Mouse (Mus musculus): ENCODE measurements around the gene Apol9a. TPM values are rescaled to one million over a fixed set of nuclear protein-coding genes. Genes with fewer than 3 reads are reported as not detected.

Gene Apol9a
- polyA plus RNA-seq, 1 experiment from 2014 or later, result 0.33 TPM

GRCm38 (mm10) chr15:77359486-77359885, 51.4 kb downstream of the Apol9a start:
- Histone ChIP-seq H3K4me2 (ENCODE audit: low read length) (no peak overlapping the region), H3K27me3 (ENCODE audit: insufficient read depth, low read length) (no peaks in the 10 kb centered on the region), H3K4me3 (replicated peaks; ENCODE audit: low read depth, low read length) (no peak overlapping the region), H3K9ac (ENCODE audit: low read depth, low read length) (no peak overlapping the region), H3K4me1 (replicated peaks; ENCODE audit: insufficient read depth, low read length) (peaks cover 11% of the 10 kb centered on the region; the same call in 1 of the 2 replicates), H3K9me3 (replicated peaks; ENCODE audit: low read length) (no peaks in the 10 kb centered on the region), H3K27ac (peak overlapping the region; percentile 8; the same call in 1 of the 2 replicates), H3K36me3 (ENCODE audit: insufficient read depth, low read length) (no peaks in the 10 kb centered on the region)
- DNase-seq (ENCODE audit: low spot score) (peak; percentile 54), ATAC-seq (replicated peaks; ENCODE audit: low FRiP score, low read depth) (no peak)
- WGBS, result 51% methylated on average over 9 of the region's 9 CpGs
- TF ChIP-seq CTCF (IDR thresholded peaks at IDR 0.05; ENCODE audit: low read depth), result no peak

GRCm38 (mm10) chr15:77359084-77359483, 51.9 kb downstream of the Apol9a start:
- peak overlapping the region; percentile 20; the same call in 1 of the 2 replicates for H3K4me3 ChIP-seq (replicated peaks; ENCODE audit: low read depth, low read length)
- no peaks in the 10 kb centered on the region for H3K36me3 ChIP-seq (ENCODE audit: insufficient read depth, low read length)
- peak overlapping the region; percentile 8; the same call in 1 of the 2 replicates for H3K27ac ChIP-seq
- H3K9me3 ChIP-seq (replicated peaks; ENCODE audit: low read length), result no peaks in the 10 kb centered on the region
- 32% methylated on average over 6 of the region's 6 CpGs for WGBS
- H3K9ac ChIP-seq (ENCODE audit: low read depth, low read length), result peak overlapping the region; percentile 40; the same call in 1 of the 2 replicates
- peaks cover 12% of the 10 kb centered on the region; the same call in 1 of the 2 replicates for H3K4me1 ChIP-seq (replicated peaks; ENCODE audit: insufficient read depth, low read length)
- H3K4me2 ChIP-seq (ENCODE audit: low read length), result peak overlapping the region; percentile 53
- no peaks in the 10 kb centered on the region for H3K27me3 ChIP-seq (ENCODE audit: insufficient read depth, low read length)
- DNase-seq (ENCODE audit: low spot score) (no peak), ATAC-seq (replicated peaks; ENCODE audit: low FRiP score, low read depth) (no peak)
- no peak for TF ChIP-seq CTCF (IDR thresholded peaks at IDR 0.05; ENCODE audit: low read depth)

- H3K27me3 ChIP-seq (ENCODE audit: insufficient read depth, low read length), result no peaks in the 10 kb centered on the region
- peak overlapping the region; percentile 20; the same call in 1 of the 2 replicates for H3K4me3 ChIP-seq (replicated peaks; ENCODE audit: low read depth, low read length)
- no peaks in the 10 kb centered on the region for H3K36me3 ChIP-seq (ENCODE audit: insufficient read depth, low read length)
- peak overlapping the region; percentile 40; the same call in 1 of the 2 replicates for H3K9ac ChIP-seq (ENCODE audit: low read depth, low read length)
- ATAC-seq (replicated peaks; ENCODE audit: low FRiP score, low read depth) (peak; percentile 78), DNase-seq (ENCODE audit: low spot score) (peak; percentile 97)
- peak overlapping the region; percentile 8; the same call in 1 of the 2 replicates for H3K27ac ChIP-seq
- WGBS, result 8% methylated on average over 29 of the region's 29 CpGs
- no peaks in the 10 kb centered on the region for H3K9me3 ChIP-seq (replicated peaks; ENCODE audit: low read length)
- peak; percentile 96 for TF ChIP-seq CTCF (IDR thresholded peaks at IDR 0.05; ENCODE audit: low read depth)
- peaks cover 12% of the 10 kb centered on the region; the same call in 1 of the 2 replicates for H3K4me1 ChIP-seq (replicated peaks; ENCODE audit: insufficient read depth, low read length)
- H3K4me2 ChIP-seq (ENCODE audit: low read length), result peak overlapping the region; percentile 53
Measured at GRCm38 (mm10) chr15:77358320-77359040, 52.5 kb downstream of the Apol9a start.

- ATAC-seq (replicated peaks; ENCODE audit: low FRiP score, low read depth) (no peak), DNase-seq (ENCODE audit: low spot score) (no peak)
- Histone ChIP-seq H3K36me3 (ENCODE audit: insufficient read depth, low read length) (no peaks in the 10 kb centered on the region), H3K4me1 (replicated peaks; ENCODE audit: insufficient read depth, low read length) (peaks cover 12% of the 10 kb centered on the region; the same call in 1 of the 2 replicates), H3K27ac (no peak overlapping the region), H3K9me3 (replicated peaks; ENCODE audit: low read length) (no peaks in the 10 kb centered on the region), H3K4me3 (replicated peaks; ENCODE audit: low read depth, low read length) (no peak overlapping the region), H3K9ac (ENCODE audit: low read depth, low read length) (no peak overlapping the region), H3K27me3 (ENCODE audit: insufficient read depth, low read length) (no peaks in the 10 kb centered on the region), H3K4me2 (ENCODE audit: low read length) (peak overlapping the region; percentile 8; the same call in 1 of the 2 replicates)
- WGBS, result 12% methylated on average over 11 of the region's 11 CpGs
- TF ChIP-seq CTCF (IDR thresholded peaks at IDR 0.05; ENCODE audit: low read depth), result no peak
Measured at GRCm38 (mm10) chr15:77356248-77356810, 54.6 kb downstream of the Apol9a start.

GRCm38 (mm10) chr15:77354848-77355551, 55.9 kb downstream of the Apol9a start:
- Histone ChIP-seq H3K27me3 (ENCODE audit: insufficient read depth, low read length) (no peaks in the 10 kb centered on the region), H3K4me2 (ENCODE audit: low read length) (no peak overlapping the region), H3K9ac (ENCODE audit: low read depth, low read length) (0 out of 2 replicates have a peak overlapping the region, but pooled peaks have one; percentile 13), H3K36me3 (ENCODE audit: insufficient read depth, low read length) (no peaks in the 10 kb centered on the region), H3K4me3 (replicated peaks; ENCODE audit: low read depth, low read length) (no peak overlapping the region), H3K27ac (no peak overlapping the region), H3K9me3 (replicated peaks; ENCODE audit: low read length) (no peaks in the 10 kb centered on the region), H3K4me1 (replicated peaks; ENCODE audit: insufficient read depth, low read length) (peaks cover 12% of the 10 kb centered on the region; the same call in 1 of the 2 replicates)
- no peak for TF ChIP-seq CTCF (IDR thresholded peaks at IDR 0.05; ENCODE audit: low read depth)
- no peak for ATAC-seq (replicated peaks; ENCODE audit: low FRiP score, low read depth)
- 56% methylated on average over 6 of the region's 6 CpGs for WGBS
- DNase-seq (ENCODE audit: low spot score), result no peak

- 40% methylated on average over 4 of the region's 4 CpGs for WGBS
- Histone ChIP-seq H3K9me3 (replicated peaks; ENCODE audit: low read length) (no peaks in the 10 kb centered on the region), H3K36me3 (ENCODE audit: insufficient read depth, low read length) (no peaks in the 10 kb centered on the region), H3K4me1 (replicated peaks; ENCODE audit: insufficient read depth, low read length) (peaks cover 12% of the 10 kb centered on the region; the same call in 1 of the 2 replicates), H3K27me3 (ENCODE audit: insufficient read depth, low read length) (no peaks in the 10 kb centered on the region), H3K4me3 (replicated peaks; ENCODE audit: low read depth, low read length) (no peak overlapping the region), H3K27ac (no peak overlapping the region), H3K4me2 (ENCODE audit: low read length) (no peak overlapping the region), H3K9ac (ENCODE audit: low read depth, low read length) (0 out of 2 replicates have a peak overlapping the region, but pooled peaks have one; percentile 13)
- ATAC-seq (replicated peaks; ENCODE audit: low FRiP score, low read depth) (no peak), DNase-seq (ENCODE audit: low spot score) (no peak)
- no peak for TF ChIP-seq CTCF (IDR thresholded peaks at IDR 0.05; ENCODE audit: low read depth)
Measured at GRCm38 (mm10) chr15:77354496-77354847, 56.5 kb downstream of the Apol9a start.

Other genes with a start within 250 kb of the Apol9a start
- 22.7 and 25.1 TPM in 2 replicates for gene Rbfox2, start 104.1 kb downstream of the Apol9a start, polyA plus RNA-seq (2015; fragmentation: Nextera tagmentation; extraction: Ambion mirVana)
- gene Apol7a, start 12.0 kb downstream of the Apol9a start, polyA plus RNA-seq (2015; fragmentation: Nextera tagmentation; extraction: Ambion mirVana), result 0.09 and 0.13 TPM in 2 replicates
- gene Apol7b, start 36.4 kb upstream of the Apol9a start, polyA plus RNA-seq (2015; fragmentation: Nextera tagmentation; extraction: Ambion mirVana), result not detected in 2 replicates
- 0.11 TPM in 1 of 2 replicates, not detected in the other for gene Apol10a, start 65.9 kb upstream of the Apol9a start, polyA plus RNA-seq (2015; fragmentation: Nextera tagmentation; extraction: Ambion mirVana)
- not detected in 2 replicates for gene Apol11a, start 97.1 kb upstream of the Apol9a start, polyA plus RNA-seq (2015; fragmentation: Nextera tagmentation; extraction: Ambion mirVana)
- gene Apol7c, start 122.2 kb upstream of the Apol9a start, polyA plus RNA-seq (2015; fragmentation: Nextera tagmentation; extraction: Ambion mirVana), result not detected in 2 replicates
- not detected in 2 replicates for gene 1700025B11Rik, start 150.8 kb upstream of the Apol9a start, polyA plus RNA-seq (2015; fragmentation: Nextera tagmentation; extraction: Ambion mirVana)
- gene Apol10b, start 185.0 kb upstream of the Apol9a start, polyA plus RNA-seq (2015; fragmentation: Nextera tagmentation; extraction: Ambion mirVana), result 0.12 and 0.24 TPM in 2 replicates
- gene Gm36245, start 188.1 kb upstream of the Apol9a start, polyA plus RNA-seq (2015; fragmentation: Nextera tagmentation; extraction: Ambion mirVana), result not detected in 2 replicates
- not detected in 2 replicates for gene Apol11b, start 232.2 kb upstream of the Apol9a start, polyA plus RNA-seq (2015; fragmentation: Nextera tagmentation; extraction: Ambion mirVana)